Mouse (Mus musculus) intestine, embryonic 15.5 days (tissue): ENCODE measurements around the gene Gm9837. TPM values are rescaled to one million over a fixed set of nuclear protein-coding genes. Genes with fewer than 3 reads are reported as not detected.

Experiments used
- ATAC-seq: fragments of 200-750 bp; cut with Nextera tagmentation; 2 replicates; pipeline ENCODE4 v1.8.0; 2017; ENCODE audit warnings: moderate TSS enrichment, moderate library complexity
- H3K27ac ChIP-seq: fragments of 300-500 bp; sonication (generic); 2 replicates; pipeline ENCODE4 v1.5.1; 2015; ENCODE audit warnings: mild to moderate bottlenecking, inconsistent platforms
- H3K27me3 ChIP-seq: fragments of 300-500 bp; sonication (generic); replicated peaks from 2 replicates; pipeline ENCODE4 v1.6.1; 2015; ENCODE audit warnings: inconsistent platforms
- H3K36me3 ChIP-seq: fragments of 300-500 bp; sonication (generic); 2 replicates; pipeline ENCODE4 v1.6.1; 2015; ENCODE audit warnings: inconsistent platforms
- H3K4me1 ChIP-seq: fragments of 300-500 bp; sonication (generic); replicated peaks from 2 replicates; pipeline ENCODE4 v1.6.1; 2015; ENCODE audit warnings: inconsistent platforms
- H3K4me2 ChIP-seq: fragments of 300-500 bp; sonication (generic); replicated peaks from 2 replicates; pipeline ENCODE4 v1.6.1; 2015; ENCODE audit warnings: mild to moderate bottlenecking, inconsistent platforms
- H3K4me3 ChIP-seq: fragments of 300-500 bp; sonication (generic); replicated peaks from 2 replicates; pipeline ENCODE4 v1.5.1; 2015; ENCODE audit warnings: inconsistent platforms
- H3K9ac ChIP-seq: fragments of 300-500 bp; sonication (generic); 2 replicates; pipeline ENCODE4 v1.6.1; 2015; ENCODE audit warnings: inconsistent platforms
- H3K9me3 ChIP-seq: fragments of 300-500 bp; sonication (generic); 2 replicates; pipeline ENCODE4 v1.6.1; 2016; ENCODE audit warnings: inconsistent platforms
- WGBS: fragments of 180-500 bp; shearing (Covaris S2); methylation state at CpG from one replicate; pipeline ENCODE4 v1.1.7; 2015; 5-methylcytosine and 5-hydroxymethylcytosine counted together
- polyA plus RNA-seq: library from polyadenylated mRNA; unstranded; fragments of >200 nt; fragmentation: Nextera tagmentation; extraction: Ambion mirVana; gene quantifications from 2 replicates; pipeline ENCODE4 v1.2.1, GENCODE M21; 2015

Gene Gm9837
- polyA plus RNA-seq, 1 experiment from 2014 or later = not detected

DNA sequence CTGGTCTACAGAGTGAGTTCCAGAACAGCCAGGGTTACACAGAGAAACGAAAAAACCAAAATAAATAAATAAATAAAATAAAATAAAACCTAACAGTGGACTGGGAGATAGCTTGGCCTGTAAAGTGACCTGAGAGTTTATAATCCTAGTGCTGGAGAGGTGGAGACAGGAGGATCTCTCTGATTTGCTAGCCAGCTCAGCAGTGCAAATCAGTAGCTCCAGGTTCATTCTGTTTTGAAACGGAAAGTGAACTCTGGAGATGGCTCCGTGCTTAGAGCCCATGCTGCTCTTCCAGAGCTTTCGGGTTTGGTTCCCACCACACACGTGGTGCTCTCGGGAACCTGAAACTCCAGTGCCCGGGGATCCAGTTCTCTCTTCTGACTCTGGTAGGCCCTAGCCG, 22.3 kb downstream of the Gm9837 start:
- no peak for ATAC-seq
- H3K4me2 ChIP-seq = no peak overlapping the region
- H3K4me1 ChIP-seq = peaks cover 11% of the 10 kb centered on the region; the same call in 1 of the 2 replicates
- H3K9ac ChIP-seq = no peak overlapping the region
- no peaks in the 10 kb centered on the region for H3K9me3 ChIP-seq
- H3K36me3 ChIP-seq = no peaks in the 10 kb centered on the region
- H3K27me3 ChIP-seq = no peaks in the 10 kb centered on the region
- no peak overlapping the region for H3K27ac ChIP-seq
- no peak overlapping the region for H3K4me3 ChIP-seq
- WGBS = 90% methylated on average over 8 of the region's 8 CpGs

DNA sequence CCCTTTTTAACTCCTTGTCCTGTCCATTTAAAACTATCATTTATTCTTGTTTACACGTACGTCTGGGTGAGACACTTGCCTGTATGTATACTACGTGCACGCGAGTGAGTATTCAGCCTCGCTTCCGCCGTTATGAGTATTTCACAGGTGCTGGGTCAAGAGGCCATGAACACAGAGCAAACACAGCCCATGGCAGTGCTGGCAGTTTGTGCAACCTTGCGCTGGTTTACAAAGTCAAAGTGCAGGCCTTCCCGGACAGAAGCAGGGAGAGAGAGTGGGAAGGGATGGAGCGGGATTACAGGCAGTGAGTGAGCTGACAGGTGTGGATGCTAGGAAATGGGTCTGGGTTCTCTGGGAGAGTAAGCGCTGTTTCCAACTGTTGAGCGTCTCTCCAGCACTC, 24.1 kb downstream of the Gm9837 start:
- H3K36me3 ChIP-seq = no peaks in the 10 kb centered on the region
- H3K4me2 ChIP-seq = no peak overlapping the region
- no peak overlapping the region for H3K27ac ChIP-seq
- H3K27me3 ChIP-seq = no peaks in the 10 kb centered on the region
- no peaks in the 10 kb centered on the region for H3K9me3 ChIP-seq
- H3K4me3 ChIP-seq = no peak overlapping the region
- WGBS = 65% methylated on average over 13 of the region's 13 CpGs
- no peak overlapping the region for H3K9ac ChIP-seq
- no peak for ATAC-seq
- peaks cover 10% of the 10 kb centered on the region; the same call in 1 of the 2 replicates for H3K4me1 ChIP-seq

DNA sequence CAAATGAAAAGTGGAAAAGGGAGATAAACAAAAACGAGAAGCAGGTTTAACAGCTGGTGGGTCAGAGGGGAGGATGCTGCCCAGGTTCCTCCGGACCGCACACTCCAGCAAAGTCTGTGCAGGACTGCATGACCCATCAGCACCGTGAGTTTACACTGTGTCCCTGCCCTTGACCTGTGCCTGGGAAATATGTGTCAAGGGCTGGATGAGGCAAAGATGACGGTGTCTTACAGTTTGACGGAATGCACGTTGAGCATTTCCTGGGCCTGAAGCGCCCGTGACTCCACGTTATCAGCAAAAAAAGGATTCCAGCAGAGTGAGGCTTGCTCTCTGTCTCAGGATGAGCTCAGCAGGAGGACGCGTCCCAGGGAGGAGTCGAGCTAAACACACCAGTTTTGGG, 24.7 kb downstream of the Gm9837 start:
- Histone ChIP-seq H3K4me1 (0 out of 2 replicates have a peak, but pooled peaks cover 4% of the 10 kb centered on the region), H3K27me3 (no peaks in the 10 kb centered on the region), H3K36me3 (no peaks in the 10 kb centered on the region), H3K4me3 (no peak overlapping the region), H3K9me3 (no peaks in the 10 kb centered on the region), H3K27ac (no peak overlapping the region), H3K4me2 (no peak overlapping the region), H3K9ac (no peak overlapping the region)
- WGBS = 61% methylated on average over 13 of the region's 13 CpGs
- no peak for ATAC-seq

DNA sequence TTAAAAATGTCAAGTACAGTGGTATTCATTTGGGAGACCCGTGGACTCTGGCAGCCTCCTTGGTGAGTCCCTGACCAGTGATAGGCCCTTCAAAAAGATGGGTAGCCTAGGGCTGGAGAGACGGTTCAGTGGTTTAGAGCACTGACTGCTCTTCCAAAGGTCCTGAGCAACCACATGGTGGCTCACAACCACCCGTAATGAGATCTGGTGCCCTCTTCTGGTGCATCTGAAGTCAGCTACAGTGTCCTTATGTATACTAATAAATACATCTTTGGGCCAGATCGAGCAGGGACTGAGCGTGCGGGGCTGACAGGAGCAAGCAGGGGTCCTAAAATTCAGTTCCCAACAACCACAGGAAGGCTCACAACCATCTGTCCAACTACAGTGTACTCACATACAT, 26.4 kb downstream of the Gm9837 start:
- no peaks in the 10 kb centered on the region for H3K27me3 ChIP-seq
- no peak overlapping the region for H3K27ac ChIP-seq
- H3K36me3 ChIP-seq = no peaks in the 10 kb centered on the region
- no peak overlapping the region for H3K4me3 ChIP-seq
- H3K4me2 ChIP-seq = no peak overlapping the region
- no peaks in the 10 kb centered on the region for H3K9me3 ChIP-seq
- no peak overlapping the region for H3K9ac ChIP-seq
- no peaks in the 10 kb centered on the region for H3K4me1 ChIP-seq
- 0 out of 2 replicates have a peak, but pooled peaks have one; percentile 42 for ATAC-seq
- 34% methylated on average over 6 of the region's 6 CpGs for WGBS

DNA sequence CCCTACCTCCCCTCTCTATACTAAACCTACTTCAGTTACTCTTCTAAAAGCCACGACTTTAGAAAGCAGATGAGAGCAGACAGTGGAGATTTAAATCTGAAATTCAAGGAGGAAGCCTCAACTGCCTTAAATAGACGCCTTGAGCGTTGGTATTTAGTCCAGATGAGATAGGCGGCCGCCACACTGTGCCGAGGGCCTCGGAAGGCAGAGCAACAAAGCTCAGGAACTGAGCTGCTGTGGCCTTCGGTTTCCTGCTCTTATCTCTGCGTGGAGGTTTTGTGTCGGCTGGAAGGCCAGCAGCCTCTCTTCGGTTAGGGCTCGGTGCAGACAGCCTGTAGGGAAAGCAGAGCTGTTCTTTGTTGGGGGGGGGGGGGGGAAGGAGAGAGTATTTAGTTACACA, 28.4 kb downstream of the Gm9837 start:
- Histone ChIP-seq H3K9ac (no peak overlapping the region), H3K27ac (no peak overlapping the region), H3K4me1 (no peaks in the 10 kb centered on the region), H3K27me3 (no peaks in the 10 kb centered on the region), H3K4me2 (no peak overlapping the region), H3K36me3 (no peaks in the 10 kb centered on the region), H3K4me3 (no peak overlapping the region), H3K9me3 (no peaks in the 10 kb centered on the region)
- WGBS = 24% methylated on average over 12 of the region's 12 CpGs
- ATAC-seq = 0 out of 2 replicates have a peak, but pooled peaks have one; percentile 51

DNA sequence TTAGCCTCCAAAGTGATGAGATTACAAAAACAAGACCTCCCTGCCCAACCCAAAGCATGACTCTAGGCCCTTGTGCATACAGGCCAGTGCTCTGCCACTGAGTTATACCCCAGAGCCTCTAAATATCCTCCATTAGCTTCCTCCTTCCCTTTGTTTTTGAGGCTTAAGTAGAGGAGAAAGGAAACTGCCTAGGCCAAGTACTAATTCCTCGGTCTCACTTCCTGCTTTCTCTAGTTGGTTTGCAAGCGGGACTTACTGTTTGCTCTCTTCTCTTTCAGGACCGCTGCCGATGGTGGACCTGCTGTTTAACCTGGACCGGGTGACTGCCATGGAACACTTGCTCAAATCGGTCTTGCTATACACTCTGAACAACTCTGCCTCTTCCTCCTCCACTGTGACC, 33.9 kb downstream of the Gm9837 start:
- H3K9ac ChIP-seq = no peak overlapping the region
- H3K9me3 ChIP-seq = no peaks in the 10 kb centered on the region
- peaks cover 2% of the 10 kb centered on the region; the same call in 1 of the 2 replicates for H3K4me1 ChIP-seq
- 84% methylated on average over 6 of the region's 6 CpGs for WGBS
- no peaks in the 10 kb centered on the region for H3K36me3 ChIP-seq
- no peak overlapping the region for H3K4me3 ChIP-seq
- H3K27me3 ChIP-seq = no peaks in the 10 kb centered on the region
- H3K27ac ChIP-seq = no peak overlapping the region
- no peak overlapping the region for H3K4me2 ChIP-seq
- ATAC-seq = no peak

DNA sequence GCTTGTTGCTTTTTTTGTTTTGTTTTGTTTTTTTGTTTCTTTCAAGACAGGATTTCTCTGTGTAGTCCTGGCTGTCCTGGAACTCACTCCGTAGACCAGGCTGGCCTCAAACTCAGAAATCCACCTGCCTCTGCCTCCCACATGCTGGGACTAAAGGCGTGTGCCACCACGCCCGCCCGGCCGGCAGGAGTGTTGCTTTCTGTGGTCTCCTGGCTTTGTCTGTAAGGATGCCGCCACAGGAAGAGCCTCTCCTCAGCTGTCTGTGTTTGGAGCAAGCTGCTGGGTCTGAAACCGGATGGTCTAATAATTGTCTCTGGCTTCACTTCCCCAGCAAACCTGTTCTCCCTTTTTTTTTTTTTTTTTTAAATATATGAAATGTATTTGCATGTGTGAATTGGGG, 34.8 kb downstream of the Gm9837 start:
- no peaks in the 10 kb centered on the region for H3K9me3 ChIP-seq
- H3K4me1 ChIP-seq = peaks cover 3% of the 10 kb centered on the region; the same call in 1 of the 2 replicates
- no peak for ATAC-seq
- no peak overlapping the region for H3K27ac ChIP-seq
- 79% methylated on average over 8 of the region's 8 CpGs for WGBS
- no peak overlapping the region for H3K4me2 ChIP-seq
- H3K27me3 ChIP-seq = no peaks in the 10 kb centered on the region
- H3K36me3 ChIP-seq = no peaks in the 10 kb centered on the region
- H3K9ac ChIP-seq = no peak overlapping the region
- H3K4me3 ChIP-seq = no peak overlapping the region

DNA sequence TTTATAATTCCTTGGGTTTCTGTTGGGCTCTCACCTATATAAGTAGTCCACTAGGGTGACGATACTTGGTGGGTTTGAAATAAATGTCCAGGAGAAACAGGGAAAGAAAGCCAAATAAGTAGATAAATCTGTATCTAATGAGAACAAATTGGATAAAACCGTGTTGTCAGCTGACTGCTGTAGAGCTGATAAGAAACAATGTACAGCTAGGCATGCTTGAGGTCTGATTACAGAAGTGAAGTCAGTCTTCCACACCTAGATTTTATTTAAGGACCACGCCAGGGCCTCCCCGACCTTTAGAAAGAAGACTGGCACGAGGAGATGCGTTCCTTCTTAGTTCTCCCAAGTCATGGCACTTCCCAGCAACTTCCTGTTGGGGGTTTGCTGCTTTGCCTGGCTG, 37.2 kb downstream of the Gm9837 start:
- no peak overlapping the region for H3K27ac ChIP-seq
- no peak overlapping the region for H3K4me3 ChIP-seq
- peaks cover 8% of the 10 kb centered on the region; the same call in 1 of the 2 replicates for H3K4me1 ChIP-seq
- no peak for ATAC-seq
- H3K9ac ChIP-seq = no peak overlapping the region
- 61% methylated on average over 6 of the region's 6 CpGs for WGBS
- no peak overlapping the region for H3K4me2 ChIP-seq
- no peaks in the 10 kb centered on the region for H3K27me3 ChIP-seq
- no peaks in the 10 kb centered on the region for H3K9me3 ChIP-seq
- peaks cover 9% of the 10 kb centered on the region; the same call in 1 of the 2 replicates for H3K36me3 ChIP-seq

DNA sequence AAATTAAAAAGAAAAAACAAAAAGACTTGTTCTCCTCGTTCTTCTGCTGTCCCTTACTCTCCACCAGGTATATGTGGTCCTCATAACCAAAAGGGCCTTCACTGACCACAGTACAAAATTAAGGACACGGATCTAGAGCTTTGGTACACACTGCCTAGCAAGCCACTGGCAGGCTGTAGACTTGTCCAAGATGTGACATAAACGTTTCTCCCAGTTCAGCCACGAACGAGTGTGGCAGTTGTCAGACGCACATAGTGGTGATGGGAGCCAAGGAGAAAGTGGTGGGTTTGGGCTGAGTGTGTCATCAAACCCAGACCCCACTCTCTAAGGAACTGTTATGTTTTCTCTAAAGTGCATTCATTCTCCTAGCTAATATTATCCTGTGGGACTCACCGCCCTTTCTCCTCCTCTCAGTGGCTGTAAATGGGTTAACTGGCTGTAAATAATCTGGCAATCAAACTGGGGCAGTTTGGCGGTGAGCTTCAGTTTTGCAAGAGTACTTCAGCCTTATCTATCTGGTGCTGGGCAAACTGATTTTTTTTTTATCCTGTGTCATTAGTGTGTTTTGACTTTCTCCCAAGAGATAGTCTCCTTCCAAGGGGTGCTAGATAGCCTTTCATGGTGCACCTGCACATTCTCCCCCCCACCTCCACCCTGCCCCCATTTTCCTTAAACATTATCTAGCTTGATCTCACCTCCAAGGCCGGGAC, 38.8 kb downstream of the Gm9837 start:
- 10% methylated on average over 9 of the region's 9 CpGs for WGBS

DNA sequence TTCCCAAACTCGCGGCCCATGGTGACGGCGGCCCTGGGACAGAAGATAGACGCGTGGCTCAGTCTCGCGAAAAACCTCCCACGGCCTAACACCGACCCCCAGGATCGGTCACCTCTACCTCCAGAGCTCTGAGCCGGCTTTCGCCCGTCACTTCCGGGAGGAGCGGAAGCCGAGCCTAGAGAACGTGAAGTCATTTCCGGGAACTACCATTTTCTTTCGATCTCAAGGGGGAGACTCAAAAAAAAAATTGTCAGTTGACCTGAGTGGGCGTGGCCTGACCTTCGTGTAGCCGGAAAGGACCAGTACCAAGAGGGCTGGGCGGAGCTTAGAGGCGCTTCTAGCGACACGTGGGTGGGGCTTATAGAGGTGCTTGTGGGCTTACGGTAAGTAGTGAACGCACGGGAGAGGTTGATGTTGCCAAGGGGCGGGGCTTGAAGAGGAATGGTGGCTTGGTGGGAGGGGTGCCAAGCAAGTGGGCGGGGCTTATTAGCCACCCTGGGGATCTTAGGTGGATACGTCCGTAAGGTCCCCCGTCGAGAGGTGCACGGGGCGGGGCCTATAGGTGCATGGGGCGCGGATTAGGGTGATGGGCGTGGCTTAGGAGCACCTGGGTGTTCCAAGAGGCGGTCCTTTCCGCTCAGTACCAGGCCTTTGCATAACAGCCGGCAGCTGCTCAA, 39.5 kb downstream of the Gm9837 start, which contains the start of the genes Uqcrq and Gdf9:
Uqcrq (minus strand) TSS at position 162 of the 677 bp plus-strand sequence.
Gdf9 (plus strand) TSS at position 354 of the 677 bp plus-strand sequence.
- Histone ChIP-seq H3K4me1 (peaks cover 8% of the 10 kb centered on the region; the same call in 1 of the 2 replicates), H3K4me3 (peak within 1 kb of the TSS; percentile 90), H3K36me3 (peaks cover 9% of the 10 kb centered on the region; the same call in 1 of the 2 replicates), H3K9me3 (no peaks in the 10 kb centered on the region), H3K27ac (peak within 1 kb of the TSS; percentile 85), H3K9ac (peak within 1 kb of the TSS; percentile 91), H3K4me2 (peak within 1 kb of the TSS; percentile 78), H3K27me3 (no peaks in the 10 kb centered on the region)
- under 1% methylated on average over 44 of the region's 44 CpGs for WGBS
- ATAC-seq = peak; percentile 96

More for the DNA sequence above, 38.8 kb downstream of the Gm9837 start:
- Histone ChIP-seq H3K4me2 (peak overlapping the region; percentile 78), H3K27me3 (no peaks in the 10 kb centered on the region), H3K9ac (0 out of 2 replicates have a peak overlapping the region, but pooled peaks have one; percentile 9), H3K9me3 (no peaks in the 10 kb centered on the region), H3K4me3 (peak overlapping the region; percentile 90), H3K27ac (peak overlapping the region; percentile 68), H3K4me1 (peaks cover 8% of the 10 kb centered on the region; the same call in 1 of the 2 replicates), H3K36me3 (peaks cover 9% of the 10 kb centered on the region; the same call in 1 of the 2 replicates)
- peak; percentile 53 for ATAC-seq

DNA sequence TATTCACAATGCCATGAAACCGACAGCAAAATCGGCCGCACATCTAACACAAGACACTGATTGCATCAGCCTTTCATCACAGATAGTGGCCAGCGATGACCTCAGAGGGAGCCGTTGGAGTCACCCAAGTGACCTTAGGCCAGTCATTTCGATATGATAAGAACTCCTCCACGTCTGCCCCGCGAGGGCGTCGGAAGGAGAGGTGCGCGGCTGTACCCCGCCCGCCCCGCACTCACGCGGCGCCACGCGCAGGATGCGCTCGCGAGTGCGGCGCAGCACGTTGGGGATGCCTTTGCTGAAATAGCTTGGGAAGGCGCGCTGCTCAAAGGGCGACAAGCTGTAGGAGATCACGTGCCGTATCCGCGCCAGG, 40.0 kb downstream of the Gm9837 start:
- peak overlapping the region; percentile 91 for H3K9ac ChIP-seq
- ATAC-seq = no peak

DNA sequence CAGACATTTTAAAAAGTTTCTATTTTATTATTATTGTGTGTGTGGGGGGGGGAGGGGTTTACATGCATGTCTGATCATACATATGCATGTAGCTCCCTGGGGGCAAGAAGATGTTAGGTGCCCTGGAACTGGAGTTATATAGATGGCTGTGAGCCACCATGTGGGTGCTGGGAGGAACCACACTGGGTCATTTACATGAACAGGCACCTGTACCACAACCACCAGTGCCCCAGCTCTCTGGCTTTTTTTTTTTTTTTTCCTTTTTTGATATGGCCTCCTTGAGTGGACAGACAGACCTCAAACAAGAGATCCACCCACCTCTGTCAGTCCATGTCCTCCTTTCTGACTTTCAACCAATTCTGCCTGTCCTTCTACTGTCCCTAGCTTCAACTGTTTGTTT, 41.1 kb downstream of the Gm9837 start:
- ATAC-seq = no peak
- H3K27me3 ChIP-seq = no peaks in the 10 kb centered on the region
- peak overlapping the region; percentile 78 for H3K4me2 ChIP-seq
- peak overlapping the region; percentile 90; the same call in 1 of the 2 replicates for H3K4me3 ChIP-seq
- H3K9ac ChIP-seq = no peak overlapping the region
- peaks cover 9% of the 10 kb centered on the region; the same call in 1 of the 2 replicates for H3K36me3 ChIP-seq
- H3K4me1 ChIP-seq = peaks cover 8% of the 10 kb centered on the region; the same call in 1 of the 2 replicates
- H3K27ac ChIP-seq = no peak overlapping the region
- H3K9me3 ChIP-seq = no peaks in the 10 kb centered on the region

More for the DNA sequence above, 40.0 kb downstream of the Gm9837 start:
- Histone ChIP-seq H3K9me3 (no peaks in the 10 kb centered on the region), H3K27me3 (no peaks in the 10 kb centered on the region), H3K4me1 (peaks cover 8% of the 10 kb centered on the region; the same call in 1 of the 2 replicates), H3K4me3 (peak overlapping the region; percentile 90), H3K4me2 (peak overlapping the region; percentile 78), H3K27ac (peak overlapping the region; percentile 85), H3K36me3 (peaks cover 9% of the 10 kb centered on the region; the same call in 1 of the 2 replicates)
- under 1% methylated on average over 34 of the region's 34 CpGs for WGBS
